Mouse (Mus musculus) cerebellum, adult 9-11 months (tissue): Measurements from ENCODE around the gene Gtf2h5.

Experiments used
- DNase-seq: peaks from one replicate; pipeline ENCODE4 v3.0.0; 2022

The Gtf2h5 gene

DNA sequence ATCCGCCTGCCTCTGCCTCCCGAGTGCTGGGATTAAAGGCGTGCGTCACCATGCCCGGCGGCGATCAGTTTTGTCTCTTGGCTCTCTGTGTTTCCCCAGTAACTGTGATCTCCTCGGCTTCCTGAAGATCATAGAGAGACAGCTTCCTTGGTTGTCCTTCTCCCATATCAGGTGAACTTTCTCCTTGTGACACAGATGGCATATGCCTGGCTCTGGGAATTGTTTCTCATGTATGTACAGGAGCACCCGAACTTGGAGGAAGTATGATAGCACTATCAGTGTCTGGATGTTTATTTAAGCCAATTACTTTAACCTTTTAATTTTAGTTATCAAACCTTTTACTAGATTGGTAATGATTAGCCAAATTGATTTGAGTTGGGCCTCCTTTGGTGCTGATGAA lies 35.5 kb downstream of the Gtf2h5 start:
- DNase-seq = no peak

DNA sequence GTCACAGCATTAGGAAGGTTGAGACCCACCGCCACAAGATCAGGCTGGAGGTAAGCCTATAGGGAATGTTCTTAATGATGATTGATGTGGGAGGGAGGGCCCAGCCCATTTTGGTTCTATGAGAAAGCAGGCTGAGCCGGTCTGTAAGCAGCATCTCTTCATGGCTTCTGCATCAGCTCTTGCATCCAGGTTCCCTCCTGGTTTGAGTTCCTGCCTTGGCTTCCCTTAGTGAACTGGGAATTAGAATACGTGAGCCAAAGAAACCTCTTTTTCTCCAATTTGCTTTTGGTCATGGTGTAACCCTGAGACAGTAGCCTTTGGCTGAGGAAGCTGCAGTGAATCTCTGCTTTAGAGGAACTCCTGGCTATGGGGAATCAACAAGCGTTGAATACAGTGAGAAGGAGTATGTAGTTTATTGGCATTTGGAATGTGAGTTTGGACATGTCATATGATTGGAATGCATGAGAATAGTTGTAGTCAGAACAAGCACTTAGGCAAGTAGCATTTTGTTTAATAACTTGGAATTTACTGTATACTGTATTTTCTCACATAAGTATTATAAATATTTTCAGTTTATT lies 37.7 kb downstream of the Gtf2h5 start:
- no peak for DNase-seq

DNA sequence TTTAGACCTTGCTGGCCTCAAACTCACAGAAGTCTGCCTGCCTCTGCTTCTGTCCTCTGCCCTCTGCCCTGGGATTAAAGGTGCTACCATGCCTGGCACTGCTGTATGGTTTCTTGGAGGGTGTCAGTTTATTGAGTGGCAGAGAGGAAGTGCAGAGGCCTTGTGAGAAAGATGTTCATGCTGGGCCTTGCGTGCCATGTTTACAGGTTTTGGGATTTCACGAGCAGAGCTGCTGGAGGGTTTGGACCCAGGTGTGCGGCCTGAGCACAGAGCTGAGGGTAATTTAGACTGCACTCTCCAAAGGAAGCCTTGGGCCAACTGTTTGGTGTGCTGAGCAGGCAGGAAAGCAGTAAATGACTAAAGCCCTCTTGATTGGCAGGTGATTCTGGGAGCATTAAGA lies 38.3 kb downstream of the Gtf2h5 start:
- DNase-seq = no peak

DNA sequence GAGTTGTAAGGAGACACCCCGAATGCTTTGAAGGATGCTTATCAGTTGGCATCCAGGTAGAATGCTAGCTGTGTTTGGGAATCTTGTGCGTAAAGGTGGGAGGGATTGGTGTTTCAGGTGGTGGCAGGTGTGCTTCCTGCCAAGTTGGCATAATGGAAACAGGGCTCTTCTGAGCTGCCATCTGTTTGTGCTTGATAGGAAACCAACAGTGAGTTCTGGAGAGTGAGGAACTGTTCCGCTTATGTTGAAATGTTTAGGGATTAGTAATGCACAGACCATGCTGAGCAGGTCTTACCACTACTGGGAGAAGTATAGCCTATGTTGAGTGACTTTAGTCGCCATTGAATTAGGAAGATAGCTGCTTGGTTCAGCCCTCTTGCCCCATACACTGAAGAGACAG lies 39.3 kb downstream of the Gtf2h5 start:
- peak; percentile 94 for DNase-seq

DNA sequence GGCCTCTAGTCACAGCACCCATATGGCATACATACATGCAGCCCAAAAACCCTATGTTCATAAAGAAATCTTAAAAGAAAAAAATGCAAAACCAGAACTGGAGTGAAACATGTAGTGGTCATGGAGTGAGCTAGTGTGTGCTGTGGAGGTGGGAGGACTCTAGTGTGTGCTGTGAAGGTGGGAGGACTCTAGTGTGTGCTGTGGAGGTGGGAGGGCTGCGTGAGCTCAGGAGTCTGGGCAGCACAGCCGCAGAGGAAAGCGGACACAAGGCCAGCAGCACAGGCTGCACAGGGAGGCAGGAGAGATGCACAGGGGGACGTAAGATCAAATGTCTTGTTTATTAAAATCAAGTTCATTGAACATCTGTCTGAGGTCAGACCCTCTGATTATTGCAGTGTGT lies 44.2 kb downstream of the Gtf2h5 start:
- DNase-seq = no peak

DNA sequence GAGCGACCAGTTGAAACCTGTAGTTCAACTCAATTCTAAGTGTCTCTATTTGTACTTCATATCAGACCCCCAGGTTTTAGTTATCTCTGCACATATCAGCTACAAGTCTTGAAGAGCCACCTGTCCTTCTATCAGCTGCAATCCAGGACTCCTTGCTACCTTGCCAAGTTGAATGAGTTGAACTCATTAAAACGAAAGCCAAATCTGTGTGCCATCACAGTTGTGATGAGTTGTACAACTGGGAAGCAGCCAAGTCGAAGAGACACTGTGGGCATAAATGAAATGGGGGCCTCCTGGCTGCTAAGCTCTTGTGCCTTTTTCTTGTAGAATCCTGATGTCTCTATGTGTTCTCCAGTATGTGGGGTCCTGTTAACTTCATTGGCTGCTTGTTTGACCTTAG lies 45.9 kb downstream of the Gtf2h5 start:
- peak; percentile 55 for DNase-seq

DNA sequence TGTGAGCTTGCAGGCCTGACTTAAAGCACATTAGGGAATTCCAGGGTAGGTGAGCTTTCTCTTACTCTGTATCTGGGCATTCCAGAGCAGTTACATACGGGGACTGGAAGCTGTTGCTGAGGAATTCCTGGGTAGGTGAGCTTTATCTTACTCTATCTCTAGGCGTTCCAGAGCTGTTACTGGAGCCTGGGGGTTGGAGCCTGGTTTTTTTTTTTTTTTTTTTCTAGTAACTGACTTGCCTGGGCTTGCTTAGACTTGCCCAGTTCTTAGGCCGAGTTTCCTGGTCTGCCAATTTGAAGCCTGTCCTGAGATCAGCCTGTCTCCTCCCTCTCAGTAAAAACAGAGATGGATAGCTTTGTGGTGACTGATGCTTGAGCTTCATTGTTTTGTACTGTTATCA lies 48.5 kb downstream of the Gtf2h5 start:
- DNase-seq = no peak

DNA sequence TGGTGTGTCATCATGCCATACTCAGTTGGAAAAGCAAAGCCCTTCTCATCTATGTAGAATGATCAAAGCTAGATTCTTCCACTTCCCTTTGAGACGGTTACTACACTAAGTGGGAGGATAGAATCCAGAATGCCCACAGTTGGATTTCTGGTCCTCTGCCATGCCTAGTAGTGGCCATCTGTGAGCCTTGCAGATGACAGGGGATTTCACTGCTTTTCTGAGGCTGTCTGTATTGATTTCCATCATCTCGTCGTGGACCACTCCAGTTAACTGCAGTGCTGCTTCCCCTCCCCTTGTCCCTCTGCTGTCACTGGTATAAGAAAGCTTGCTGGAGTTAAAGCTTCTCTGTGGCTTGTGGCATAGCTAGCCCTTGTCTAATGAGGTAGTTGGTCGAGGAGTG lies 49.8 kb downstream of the Gtf2h5 start:
- DNase-seq = peak; percentile 92

DNA sequence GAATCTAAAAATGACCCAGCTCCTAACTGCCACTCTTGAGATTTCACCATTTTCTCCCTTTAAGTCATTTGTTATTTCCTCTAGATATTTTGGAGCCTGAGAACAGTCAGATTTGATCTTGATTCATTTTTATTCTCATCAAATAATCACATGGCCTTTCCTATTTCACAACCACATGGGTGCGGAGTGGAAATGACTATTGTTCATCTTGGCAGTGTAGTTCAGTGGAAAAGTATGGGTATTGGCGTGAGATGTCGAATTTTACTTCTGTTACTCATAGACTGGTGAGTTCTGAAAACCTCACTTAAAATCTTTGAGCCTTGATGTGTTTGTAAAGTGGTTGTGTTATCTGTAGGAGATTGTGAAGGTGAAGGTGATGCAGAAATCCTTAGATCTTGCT lies 51.5 kb downstream of the Gtf2h5 start:
- no peak for DNase-seq
